8 mouse cellular contexts compared by ENCODE assay signal in the genomic region with DNA sequence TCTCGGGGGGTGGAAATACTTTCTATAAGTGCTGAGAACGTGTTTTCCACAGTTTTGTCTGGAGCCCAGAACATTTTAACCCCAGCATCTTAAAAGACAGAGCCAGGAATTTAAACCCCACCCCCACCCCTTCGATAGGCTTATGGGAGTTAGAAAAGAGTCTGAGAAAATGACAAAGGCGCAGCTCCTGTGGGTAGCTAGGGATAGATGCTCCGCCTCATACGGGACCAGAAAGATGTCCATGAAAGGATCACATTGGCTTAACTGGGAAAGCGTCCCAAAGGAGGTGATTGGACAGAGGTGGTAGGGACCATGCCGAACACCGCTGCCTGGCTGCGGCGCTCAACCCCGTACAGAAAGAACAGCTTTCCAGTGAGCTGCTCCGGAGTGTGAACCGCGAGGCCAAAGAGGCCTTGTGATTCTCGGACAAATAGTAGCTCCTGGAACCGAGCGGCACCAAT. TPM values are rescaled to one million over a fixed set of nuclear protein-coding genes. Genes with fewer than 3 reads are reported as not detected.
DNase-seq lines count a peak whose midpoint lies in the region; ATAC-seq and TF ChIP-seq lines count a peak whose summit lies in the region.

No protein-coding gene starts in this region.

- peak overlapping the region; percentile 14; the same call in 1 of the 2 replicates for H3K27ac ChIP-seq in heart, embryonic 12.5 days (ENCODE audit: poor library complexity, severe bottlenecking)
- H3K27ac ChIP-seq in kidney, embryonic 16.5 days (ENCODE audit: low read length): peak overlapping the region; percentile 58; the same call in 1 of the 2 replicates
- peak overlapping the region; percentile 39; the same call in 1 of the 2 replicates for H3K27ac ChIP-seq in stomach, embryonic 14.5 days (ENCODE audit: low read length)

- ATAC-seq in common myeloid progenitor, adult 5-6 weeks (replicated peaks; ENCODE audit: low read depth, poor library complexity, severe bottlenecking): peak; percentile 42; the same call in 1 of the 2 replicates
- ATAC-seq in heart, embryonic 12.5 days (ENCODE audit: insufficient number of reproducible peaks, low FRiP score): no peak; the same call in 1 of the 2 replicates
- peak; percentile 57 for ATAC-seq in kidney, embryonic 16.5 days (ENCODE audit: low FRiP score, low TSS enrichment)
- ATAC-seq in stomach, embryonic 14.5 days (ENCODE audit: insufficient number of reproducible peaks, insufficient read depth, low FRiP score, low read depth): peak; percentile 48; the same call in 1 of the 2 replicates

- H3ac ChIP-seq in C2C12 (ENCODE audit: control insufficient read depth, insufficient read length, low read depth): peak overlapping the region; percentile 19

- peak overlapping the region; percentile 84 for H3K4me2 ChIP-seq in heart, embryonic 12.5 days
- peak overlapping the region; percentile 99 for H3K4me2 ChIP-seq in kidney, embryonic 16.5 days (replicated peaks; ENCODE audit: low read depth, low read length)
- H3K4me2 ChIP-seq in stomach, embryonic 14.5 days (replicated peaks; ENCODE audit: low read depth, low read length): peak overlapping the region; percentile 98

- H3K9me3 ChIP-seq in E14TG2a.4 (ENCODE audit: low read length): no peaks in the 10 kb centered on the region
- 0 out of 2 replicates have a peak, but pooled peaks cover under 1% of the 10 kb centered on the region for H3K9me3 ChIP-seq in heart, embryonic 12.5 days (replicated peaks)
- no peaks in the 10 kb centered on the region for H3K9me3 ChIP-seq in kidney, embryonic 16.5 days (ENCODE audit: low read length)
- H3K9me3 ChIP-seq in stomach, embryonic 14.5 days (ENCODE audit: control insufficient read depth, low read depth, low read length): no peaks in the 10 kb centered on the region

- H3K79me2 ChIP-seq in C2C12 (ENCODE audit: control insufficient read depth, insufficient read depth): no peaks in the 10 kb centered on the region

- H3K4me3 ChIP-seq in C2C12 (ENCODE audit: insufficient read depth, poor library complexity, severe bottlenecking) (no peak overlapping the region), E14TG2a.4 (replicated peaks; ENCODE audit: low read length) (peak overlapping the region; percentile 74)
- peak overlapping the region; percentile 49 for H3K4me3 ChIP-seq in heart, embryonic 12.5 days
- H3K4me3 ChIP-seq in kidney, embryonic 16.5 days (ENCODE audit: low read length): peak overlapping the region; percentile 59
- H3K4me3 ChIP-seq in stomach, embryonic 14.5 days (ENCODE audit: low read depth, low read length): peak overlapping the region; percentile 48

- H3K36me3 ChIP-seq in C2C12 (ENCODE audit: control insufficient read depth, insufficient read depth) (no peaks in the 10 kb centered on the region), E14TG2a.4 (ENCODE audit: insufficient read depth, low read length) (no peaks in the 10 kb centered on the region)
- H3K36me3 ChIP-seq in heart, embryonic 12.5 days: no peaks in the 10 kb centered on the region
- H3K36me3 ChIP-seq in kidney, embryonic 16.5 days (ENCODE audit: insufficient read depth, low read length): no peaks in the 10 kb centered on the region
- no peaks in the 10 kb centered on the region for H3K36me3 ChIP-seq in stomach, embryonic 14.5 days (ENCODE audit: control insufficient read depth, insufficient read depth, low read length)

- peak overlapping the region; percentile 54 for H3K9ac ChIP-seq in heart, embryonic 12.5 days
- peak overlapping the region; percentile 68 for H3K9ac ChIP-seq in kidney, embryonic 16.5 days (replicated peaks; ENCODE audit: low read length)
- H3K9ac ChIP-seq in stomach, embryonic 14.5 days (replicated peaks; ENCODE audit: low read depth, low read length): peak overlapping the region; percentile 40

- H3K4me1 ChIP-seq in E14TG2a.4 (replicated peaks; ENCODE audit: low read depth, low read length): peaks cover 51% of the 10 kb centered on the region
- peaks cover 7% of the 10 kb centered on the region for H3K4me1 ChIP-seq in heart, embryonic 12.5 days (replicated peaks)
- H3K4me1 ChIP-seq in kidney, embryonic 16.5 days (ENCODE audit: insufficient read depth, low read length): peaks cover 14% of the 10 kb centered on the region
- no peaks in the 10 kb centered on the region for H3K4me1 ChIP-seq in stomach, embryonic 14.5 days (ENCODE audit: control insufficient read depth, insufficient read depth, low read length)

- peak; percentile 37 to 38 for DNase-seq in lung, postnatal 4 days
- no peak for DNase-seq in gastrocnemius, adult 8-10 months (ENCODE audit: low spot score in 2 of 2)

- no peak for TF ChIP-seq CTCF in C2C12 (IDR thresholded peaks at IDR 0.05; ENCODE audit: control insufficient read depth, insufficient read depth, insufficient read length)
- TF ChIP-seq CTCF in E14TG2a.4 (conservative IDR thresholded peaks at IDR 0.05; ENCODE audit: low read length): no peak

- no peaks in the 10 kb centered on the region for H3K79me3 ChIP-seq in C2C12 (ENCODE audit: low read depth)

- H3K27me3 ChIP-seq in C2C12 (ENCODE audit: control insufficient read depth, insufficient read depth, insufficient read length) (peaks cover 19% of the 10 kb centered on the region), E14TG2a.4 (ENCODE audit: insufficient read depth, low read length) (peaks cover 41% of the 10 kb centered on the region)
- H3K27me3 ChIP-seq in heart, embryonic 12.5 days (replicated peaks): peaks cover 11% of the 10 kb centered on the region
- H3K27me3 ChIP-seq in kidney, embryonic 16.5 days (ENCODE audit: insufficient read depth, low read length): peaks cover 7% of the 10 kb centered on the region
- no peaks in the 10 kb centered on the region for H3K27me3 ChIP-seq in stomach, embryonic 14.5 days (ENCODE audit: control insufficient read depth, insufficient read depth, low read length)

- 2% methylated on average over 18 of the region's 18 CpGs for WGBS in heart, embryonic 12.5 days
- under 1% methylated on average over 18 of the region's 18 CpGs for WGBS in kidney, embryonic 16.5 days
- WGBS in stomach, embryonic 14.5 days: 1% methylated on average over 18 of the region's 18 CpGs

TF ChIP-seq in C2C12, 6 proteins besides CTCF, POLR2A, EP300 and RAD21:
- TF ChIP-seq MYOD1 (IDR thresholded peaks at IDR 0.05; ENCODE audit: control insufficient read depth, insufficient read length, low read depth): no peak
- no peak for TF ChIP-seq MAX (IDR thresholded peaks at IDR 0.05)
- TF ChIP-seq FOSL1 (IDR thresholded peaks at IDR 0.05; ENCODE audit: insufficient read depth, low read length, poor library complexity, severe bottlenecking): no peak
- no peak for TF ChIP-seq USF1 (IDR thresholded peaks at IDR 0.05; ENCODE audit: low read depth)
- TF ChIP-seq MYOG (IDR thresholded peaks at IDR 0.05; ENCODE audit: control insufficient read depth, extremely low read depth, insufficient read length): no peak
- no peak for TF ChIP-seq CEBPB (IDR thresholded peaks at IDR 0.05; ENCODE audit: low read depth)

RNA-seq across cellular contexts. Expression of gene Kdm7a, which starts 50.6 kb away (rescaled TPM):
- polyA plus RNA-seq in C2C12 (2012; fragmentation: generic; extraction: Trizol): 0.42 TPM
- total RNA-seq in common myeloid progenitor, adult 5-6 weeks (2017): 13.6 and 19.3 TPM in 2 replicates
- 6.8 and 7.1 TPM in 2 replicates for polyA plus RNA-seq in heart, embryonic 12.5 days (2016; fragmentation: Nextera tagmentation; extraction: Ambion mirVana)
- polyA plus RNA-seq in kidney, embryonic 16.5 days (2015; fragmentation: Nextera tagmentation; extraction: Ambion mirVana): 5.7 and 6.2 TPM in 2 replicates
- polyA plus RNA-seq in stomach, embryonic 14.5 days (2014; fragmentation: Nextera tagmentation; extraction: Ambion mirVana): 6.5 and 7.2 TPM in 2 replicates
- total RNA-seq in gastrocnemius, adult 8-10 months (2022): 10 to 100 TPM; 26.3 to 34.3 (median 28.9) TPM

Comparison
In these comparisons a context has a peak if more than half of its experiments do, and no peak if none do; other contexts are left out.
1. DNase-seq: peak in lung, postnatal 4 days (2 of 2); none in gastrocnemius, adult 8-10 months (0 of 2).
2. Peak in every context shown above with its lines, with median percentiles within 50 percentile points of each other: H3K27ac ChIP-seq, H3K4me2 ChIP-seq and H3K9ac ChIP-seq.